Mouse (Mus musculus): ENCODE measurements at regions not wholly inside any gene's neighbourhood (a gene's known extent, or its start where the extent isn't known, plus 50 kb on each side); places are given as distances from the start of the nearest gene placed in this dataset.

GRCm38 (mm10) chr12:21480226-21480625 is 62.8 kb upstream of the Ywhaq start:
- no peak for DNase-seq

- no peak for DNase-seq
Measured at GRCm38 (mm10) chr12:21479251-21479650, 61.8 kb upstream of the Ywhaq start.

GRCm38 (mm10) chr12:21476516-21476915 is 59.1 kb upstream of the Ywhaq start:
- DNase-seq, result no peak

DNA sequence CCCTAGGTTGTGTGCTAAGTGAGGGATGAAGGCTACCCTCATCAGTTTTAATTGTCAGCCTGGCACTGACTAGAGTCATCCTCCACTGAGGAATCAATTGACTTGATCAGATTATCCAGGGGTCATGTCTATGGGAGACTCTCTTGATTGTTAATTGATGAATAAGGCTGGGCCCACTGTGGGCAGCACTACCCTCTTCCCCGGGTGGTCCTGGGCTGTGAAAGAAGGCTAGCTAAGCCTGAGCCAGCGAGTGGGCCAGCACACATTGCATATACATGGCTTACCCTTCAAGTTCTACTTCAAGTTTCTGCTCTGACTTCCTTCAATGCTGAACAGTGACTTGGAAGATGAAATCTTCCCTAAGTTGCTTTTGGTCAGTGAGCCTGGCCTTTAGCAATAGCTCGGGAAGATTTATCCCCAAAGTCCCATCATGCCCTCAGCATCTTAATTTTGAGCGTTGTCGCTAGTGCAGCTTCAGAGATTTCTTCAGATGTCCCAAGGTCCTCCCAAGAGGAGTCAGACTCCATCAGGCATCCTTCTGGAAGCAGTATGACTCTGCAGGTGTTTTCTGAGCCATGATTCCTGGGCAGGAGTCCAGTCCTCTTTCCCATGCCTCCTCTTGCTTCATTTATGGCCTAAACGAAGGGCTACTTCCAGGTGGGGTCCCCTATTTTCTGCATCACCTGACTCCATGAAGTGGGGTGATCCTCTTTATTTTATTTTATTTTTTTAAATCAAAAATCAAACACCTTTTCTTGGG is 55.7 kb upstream of the Ywhaq start:
- peak; percentile 67 for DNase-seq

- DNase-seq, result peak; percentile 97
Measured at GRCm38 (mm10) chr12:21472487-21472886, 55.0 kb upstream of the Ywhaq start.

DNA sequence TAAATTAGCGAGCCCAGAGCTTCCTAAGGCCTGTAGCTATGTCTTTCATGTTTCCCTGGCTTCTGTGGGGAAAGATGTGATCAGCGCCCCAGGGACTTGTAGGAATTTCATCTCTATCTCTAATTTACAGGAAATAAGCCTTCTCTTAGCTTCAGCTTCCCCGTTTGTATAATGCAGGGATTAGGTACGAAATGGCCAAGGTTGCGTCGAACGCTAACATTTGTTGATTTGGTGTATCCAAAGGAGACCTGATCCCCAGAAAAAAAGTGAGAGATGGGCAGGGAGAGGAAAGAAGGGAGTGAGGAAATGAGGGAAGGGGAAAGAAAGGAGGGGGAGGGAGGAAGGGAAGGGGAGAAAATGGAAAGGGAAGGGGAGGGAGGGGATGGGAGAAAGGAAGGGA is 54.5 kb upstream of the Ywhaq start:
- DNase-seq, result peak; percentile 46

DNA sequence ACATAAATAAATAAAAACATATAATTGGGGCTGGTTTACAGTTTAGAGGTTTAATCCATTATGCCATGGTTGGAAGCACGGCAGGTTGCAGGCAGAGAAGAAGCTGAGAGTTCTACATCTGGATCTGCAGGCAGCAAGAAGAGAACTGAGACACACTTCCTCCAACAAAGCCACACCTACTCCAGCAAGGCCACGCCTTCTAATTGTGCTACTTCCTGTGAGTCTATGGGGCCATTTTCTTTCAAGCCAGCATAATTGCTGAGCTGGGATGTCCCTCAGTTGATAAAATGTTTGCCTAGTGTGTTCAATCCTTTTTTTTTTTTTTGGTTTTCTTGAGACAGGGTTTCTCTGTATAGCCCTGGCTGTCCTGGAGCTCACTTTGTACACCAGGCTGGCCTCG is 52.8 kb upstream of the Ywhaq start:
- no peak for DNase-seq

Measured in cerebellum, adult 11-12 months (tissue).